Mouse (Mus musculus) hindbrain, embryonic 13.5 days (tissue): Measurements from ENCODE around the gene Tnfrsf13c. TPM values are rescaled to one million over a fixed set of nuclear protein-coding genes. Genes with fewer than 3 reads are reported as not detected.
A peak's percentile ranks its signal among the peaks of the same experiment; 100 is the strongest.

ENCODE experiments used
- ATAC-seq: fragments of 200-750 bp; cut with Nextera tagmentation; 2 replicates; pipeline ENCODE4 v1.8.0; 2017; ENCODE audit warnings: moderate TSS enrichment; ENCODE audit not compliant: low FRiP score
- H3K27ac ChIP-seq: fragments of 300-500 bp; sonication (generic); 2 replicates; pipeline ENCODE4 v1.5.1; 2015; ENCODE audit warnings: inconsistent platforms, mild to moderate bottlenecking, moderate library complexity
- H3K27me3 ChIP-seq: fragments of 300-500 bp; sonication (generic); 2 replicates; pipeline ENCODE4 v1.6.1; 2015; ENCODE audit warnings: mild to moderate bottlenecking, inconsistent platforms
- H3K36me3 ChIP-seq: fragments of 300-500 bp; sonication (generic); 2 replicates; pipeline ENCODE4 v1.6.1; 2015; ENCODE audit warnings: mild to moderate bottlenecking, inconsistent platforms
- H3K4me1 ChIP-seq: fragments of 300-500 bp; sonication (generic); replicated peaks from 2 replicates; pipeline ENCODE4 v1.6.1; 2015; ENCODE audit warnings: inconsistent platforms
- H3K4me2 ChIP-seq: fragments of 300-500 bp; sonication (generic); 2 replicates; pipeline ENCODE4 v1.6.1; 2015; ENCODE audit warnings: inconsistent platforms, mild to moderate bottlenecking, moderate library complexity
- H3K4me3 ChIP-seq: fragments of 300-500 bp; sonication (generic); 2 replicates; pipeline ENCODE4 v1.5.1; 2015; ENCODE audit warnings: mild to moderate bottlenecking, inconsistent platforms
- H3K9ac ChIP-seq: fragments of 300-500 bp; sonication (generic); 2 replicates; pipeline ENCODE4 v1.6.1; 2015; ENCODE audit warnings: mild to moderate bottlenecking, inconsistent platforms
- H3K9me3 ChIP-seq: fragments of 300-500 bp; sonication (generic); 2 replicates; pipeline ENCODE4 v1.6.1; 2016; ENCODE audit warnings: inconsistent platforms
- WGBS: fragments of 180-500 bp; shearing (Covaris S2); methylation state at CpG from one replicate; pipeline ENCODE4 v1.1.7; 2015; 5-methylcytosine and 5-hydroxymethylcytosine counted together
- polyA plus RNA-seq: library from polyadenylated mRNA; unstranded; fragments of >200 nt; fragmentation: Nextera tagmentation; extraction: Ambion mirVana; gene quantifications from 2 replicates; pipeline ENCODE4 v1.2.1, GENCODE M21; 2015

The Tnfrsf13c gene
- polyA plus RNA-seq, 1 experiment from 2014 or later, result not detected

DNA sequence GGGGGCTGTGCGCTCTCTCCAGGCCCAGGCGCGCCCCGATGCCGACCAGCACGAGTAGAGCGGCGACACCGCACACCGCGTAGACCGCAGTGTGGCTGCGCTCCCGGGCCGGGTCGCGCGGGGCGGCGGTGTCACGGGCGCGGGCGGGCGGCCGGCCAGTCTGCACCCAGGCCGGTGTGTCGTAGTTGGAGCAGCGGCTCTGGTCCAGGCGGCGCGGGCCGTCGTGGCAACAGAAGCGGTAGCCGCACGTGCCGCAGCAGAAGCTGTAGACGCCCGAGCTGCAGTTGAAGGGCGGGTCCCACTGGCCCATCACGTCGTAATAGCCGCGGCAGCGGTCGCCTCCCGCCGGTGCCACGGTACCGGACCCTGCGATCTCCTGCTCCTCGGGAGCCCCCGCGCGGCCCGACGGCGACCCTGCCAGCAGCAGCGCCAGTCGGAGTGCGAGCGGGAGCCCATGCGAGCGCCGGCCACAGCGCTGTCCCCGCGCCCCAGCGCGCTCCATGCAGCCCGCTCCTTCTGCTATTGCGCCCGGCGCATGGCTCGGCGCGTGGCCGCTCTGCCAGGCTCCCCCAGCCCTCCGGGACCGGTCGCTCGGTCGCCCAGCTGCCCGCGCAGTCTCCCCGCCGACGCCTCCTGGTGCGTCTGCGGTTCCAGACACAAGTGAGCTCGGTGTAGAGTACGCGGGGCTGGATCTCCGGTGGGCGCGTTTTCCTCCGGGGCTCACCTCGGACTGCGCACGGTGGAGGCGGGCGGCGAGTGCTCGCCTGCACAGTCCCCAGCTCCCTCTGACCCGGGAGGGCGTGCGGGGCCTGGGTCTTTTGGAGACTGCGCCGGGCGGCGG, 12.0 kb downstream of the Tnfrsf13c start:
- peaks cover 97% of the 10 kb centered on the region for H3K27me3 ChIP-seq
- H3K27ac ChIP-seq, result no peak overlapping the region
- H3K9me3 ChIP-seq, result no peaks in the 10 kb centered on the region
- H3K9ac ChIP-seq, result peak overlapping the region; percentile 66
- WGBS, result under 1% methylated on average over 105 of the region's 112 CpGs
- H3K36me3 ChIP-seq, result no peaks in the 10 kb centered on the region
- peak; percentile 50 for ATAC-seq
- peak overlapping the region; percentile 48 for H3K4me3 ChIP-seq
- peak overlapping the region; percentile 70 for H3K4me2 ChIP-seq
- H3K4me1 ChIP-seq, result peaks cover 52% of the 10 kb centered on the region

DNA sequence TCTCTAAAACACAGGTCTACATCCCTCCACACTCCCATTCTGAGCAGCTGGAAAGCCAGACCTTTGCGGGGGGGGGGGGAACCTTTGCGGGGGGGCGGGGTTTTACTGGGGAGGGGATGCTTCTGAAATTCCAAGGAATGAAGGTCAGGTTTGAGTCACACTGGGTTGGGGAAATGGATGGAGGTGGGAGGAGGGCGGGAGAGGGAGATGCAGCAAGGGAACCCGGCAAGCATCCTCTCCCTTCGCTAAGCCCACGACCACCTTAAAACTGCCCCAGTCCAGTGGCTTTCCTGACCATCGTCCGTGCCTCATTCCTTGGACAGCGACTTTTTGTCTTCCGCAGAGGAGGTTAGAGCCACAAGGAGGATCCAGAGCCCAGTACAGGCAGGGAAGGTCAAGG, 12.9 kb downstream of the Tnfrsf13c start:
- Histone ChIP-seq H3K4me2 (peak overlapping the region; percentile 70; the same call in 1 of the 2 replicates), H3K9ac (peak overlapping the region; percentile 66; the same call in 1 of the 2 replicates), H3K27ac (no peak overlapping the region), H3K9me3 (no peaks in the 10 kb centered on the region), H3K36me3 (peaks cover 3% of the 10 kb centered on the region; the same call in 1 of the 2 replicates), H3K4me3 (peak overlapping the region; percentile 48), H3K27me3 (peaks cover 97% of the 10 kb centered on the region), H3K4me1 (peaks cover 52% of the 10 kb centered on the region)
- 3% methylated on average over 11 of the region's 11 CpGs for WGBS
- ATAC-seq, result no peak

DNA sequence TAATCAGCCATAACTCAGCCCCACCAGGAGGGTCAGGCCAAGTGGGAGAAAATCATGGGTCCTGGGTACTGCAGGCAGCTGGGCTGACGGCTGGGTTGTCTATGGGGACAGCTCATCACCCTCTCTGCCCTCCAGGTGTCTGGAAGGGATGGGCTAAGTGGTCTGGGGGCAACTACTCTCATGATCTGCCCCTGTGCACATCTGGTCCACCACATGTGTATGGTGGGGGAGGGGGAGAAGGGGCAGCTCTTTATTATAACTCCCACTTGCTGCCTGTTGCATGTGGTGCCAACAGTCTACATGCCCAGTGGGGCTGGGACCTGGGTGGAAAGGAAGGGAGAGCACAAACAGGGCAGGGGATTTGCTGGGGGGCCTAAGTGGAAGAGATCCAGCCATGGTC, 13.4 kb downstream of the Tnfrsf13c start:
- Histone ChIP-seq H3K27ac (no peak overlapping the region), H3K4me1 (peaks cover 52% of the 10 kb centered on the region), H3K9me3 (no peaks in the 10 kb centered on the region), H3K36me3 (peaks cover 8% of the 10 kb centered on the region), H3K4me2 (no peak overlapping the region), H3K27me3 (peaks cover 97% of the 10 kb centered on the region), H3K4me3 (no peak overlapping the region), H3K9ac (no peak overlapping the region)
- ATAC-seq, result no peak
- 29% methylated on average over 1 of the region's 1 CpGs for WGBS

DNA sequence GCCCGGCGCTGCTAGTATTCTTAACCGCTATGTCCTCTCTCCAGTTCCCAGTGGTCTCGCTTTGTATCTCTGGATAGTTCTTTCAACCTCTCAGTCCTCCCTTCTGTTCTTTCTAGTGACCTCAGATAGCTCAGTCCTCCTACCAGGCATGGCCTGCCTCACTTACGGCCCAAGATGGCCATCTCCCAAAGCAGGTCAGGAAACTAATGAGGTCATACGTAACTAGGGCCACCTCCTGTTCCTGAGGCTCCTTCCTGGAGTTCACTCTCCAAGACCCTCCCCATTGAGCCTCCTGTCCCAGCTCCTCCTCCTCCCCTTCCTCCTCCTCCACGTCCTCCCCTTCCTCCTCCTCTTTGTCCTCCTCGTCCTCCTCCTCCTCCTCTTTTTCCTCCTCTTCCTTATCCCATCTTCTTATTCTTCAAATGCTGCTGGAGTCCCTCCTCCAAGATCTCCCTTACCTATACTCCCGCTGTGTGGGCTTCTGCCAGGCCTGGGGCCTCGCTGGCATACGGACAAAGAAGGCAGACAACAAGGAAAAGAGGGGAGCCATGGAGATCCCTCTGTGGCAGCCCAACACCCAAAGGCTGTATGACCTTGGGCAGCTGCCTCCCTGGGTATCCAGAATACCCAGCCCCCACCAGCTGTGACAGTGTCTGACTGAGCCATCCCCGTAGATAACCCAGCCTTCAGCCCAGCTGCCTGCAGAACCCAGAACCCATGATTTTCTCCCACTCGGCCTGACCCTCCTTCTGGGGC, 14.7 kb downstream of the Tnfrsf13c start:
- ATAC-seq, result no peak
- Histone ChIP-seq H3K4me2 (no peak overlapping the region), H3K27me3 (peaks cover 96% of the 10 kb centered on the region), H3K9me3 (no peaks in the 10 kb centered on the region), H3K27ac (no peak overlapping the region), H3K36me3 (peaks cover 21% of the 10 kb centered on the region), H3K4me1 (peaks cover 54% of the 10 kb centered on the region), H3K4me3 (no peak overlapping the region), H3K9ac (no peak overlapping the region)
- WGBS, result 76% methylated on average over 13 of the region's 13 CpGs

DNA sequence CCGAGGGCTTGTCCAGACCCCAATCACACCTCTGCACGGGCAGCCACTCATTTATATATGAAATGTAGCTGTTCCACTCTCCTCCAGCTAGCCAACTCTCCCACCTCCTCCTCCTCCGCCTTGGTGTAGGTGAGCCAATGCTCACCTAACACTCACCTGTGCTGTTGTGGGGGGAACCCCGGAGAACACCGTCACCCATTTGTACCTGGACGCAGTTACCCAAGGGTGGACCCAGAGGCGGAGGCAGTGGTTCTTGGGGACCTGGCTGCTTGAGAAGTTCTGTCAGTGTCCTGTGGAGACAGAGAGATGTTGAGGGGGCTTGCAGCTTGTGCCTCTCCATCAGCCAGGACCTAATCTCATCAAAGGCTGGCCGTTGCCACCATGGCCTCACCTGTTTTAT, 15.9 kb downstream of the Tnfrsf13c start:
- Histone ChIP-seq H3K9me3 (no peaks in the 10 kb centered on the region), H3K4me3 (no peak overlapping the region), H3K9ac (no peak overlapping the region), H3K4me2 (no peak overlapping the region), H3K4me1 (peaks cover 61% of the 10 kb centered on the region), H3K27ac (no peak overlapping the region), H3K27me3 (peaks cover 96% of the 10 kb centered on the region), H3K36me3 (peaks cover 33% of the 10 kb centered on the region)
- 86% methylated on average over 8 of the region's 8 CpGs for WGBS
- no peak for ATAC-seq

DNA sequence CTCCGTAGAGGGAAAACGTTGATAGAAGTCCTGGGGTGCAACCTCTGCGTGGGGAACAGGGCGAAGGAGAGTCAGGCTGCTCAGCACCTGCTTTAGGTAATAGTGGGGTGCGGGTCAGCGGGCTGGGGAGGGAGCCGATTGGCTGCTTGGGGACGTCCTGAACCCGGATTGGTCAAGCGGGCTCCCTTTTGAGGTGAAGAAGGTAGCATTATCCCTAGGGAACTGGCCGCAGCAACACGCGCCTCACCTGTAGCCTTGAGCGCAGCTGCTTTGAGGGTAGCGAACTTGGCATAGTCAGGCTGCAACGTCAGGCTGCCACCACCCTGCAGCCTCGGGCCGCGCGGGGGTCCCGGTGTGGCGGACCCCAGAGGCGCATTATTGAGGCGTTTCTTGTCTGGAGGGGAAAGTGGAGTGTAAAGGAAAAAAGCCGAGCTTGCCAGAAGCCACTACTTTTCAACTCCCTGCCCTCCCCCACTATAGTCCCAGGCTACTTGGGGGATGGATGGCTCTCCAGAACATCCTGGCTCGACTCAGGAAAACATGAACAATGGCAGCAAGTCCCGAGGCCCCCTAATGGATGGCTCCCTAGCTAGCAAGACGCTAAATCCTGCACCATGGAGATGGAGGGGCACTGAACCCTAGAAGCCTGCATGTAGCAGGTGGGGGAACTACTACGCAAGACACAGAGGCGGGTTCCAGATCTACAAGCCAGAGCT, 16.5 kb downstream of the Tnfrsf13c start:
- peaks cover 57% of the 10 kb centered on the region for H3K4me1 ChIP-seq
- H3K4me3 ChIP-seq, result no peak overlapping the region
- 19% methylated on average over 30 of the region's 30 CpGs for WGBS

DNA sequence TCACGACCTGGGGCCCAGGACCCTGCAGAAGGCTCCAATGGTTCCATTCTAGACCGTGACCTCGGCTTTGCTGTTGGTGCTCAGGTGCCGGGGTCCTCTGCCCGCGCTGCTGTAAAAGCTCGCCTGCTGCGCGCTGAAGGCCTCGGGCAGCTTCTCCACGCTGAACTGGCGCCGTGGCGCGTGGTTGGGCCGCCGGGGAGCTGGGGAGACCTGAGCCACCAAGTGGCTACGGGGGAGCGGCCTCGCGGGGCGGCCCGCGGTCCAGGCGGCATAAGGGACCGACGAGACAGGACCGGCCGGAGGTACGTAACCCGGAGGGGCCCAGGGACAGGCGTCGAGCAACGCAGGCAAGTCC, 17.1 kb downstream of the Tnfrsf13c start:
- H3K4me3 ChIP-seq, result no peak overlapping the region
- WGBS, result 17% methylated on average over 34 of the region's 34 CpGs
- H3K27me3 ChIP-seq, result peaks cover 84% of the 10 kb centered on the region
- H3K27ac ChIP-seq, result no peak overlapping the region
- H3K9me3 ChIP-seq, result no peaks in the 10 kb centered on the region
- no peak for ATAC-seq
- no peak overlapping the region; the same call in 1 of the 2 replicates for H3K9ac ChIP-seq
- peaks cover 51% of the 10 kb centered on the region for H3K4me1 ChIP-seq
- H3K4me2 ChIP-seq, result peak overlapping the region; percentile 23; the same call in 1 of the 2 replicates
- peaks cover 45% of the 10 kb centered on the region for H3K36me3 ChIP-seq

More for the DNA sequence above, 16.5 kb downstream of the Tnfrsf13c start:
- peak overlapping the region; percentile 23; the same call in 1 of the 2 replicates for H3K4me2 ChIP-seq
- no peak overlapping the region; the same call in 1 of the 2 replicates for H3K9ac ChIP-seq
- H3K27me3 ChIP-seq, result peaks cover 90% of the 10 kb centered on the region
- no peaks in the 10 kb centered on the region for H3K9me3 ChIP-seq
- peaks cover 39% of the 10 kb centered on the region for H3K36me3 ChIP-seq
- no peak overlapping the region for H3K27ac ChIP-seq
- ATAC-seq, result no peak

DNA sequence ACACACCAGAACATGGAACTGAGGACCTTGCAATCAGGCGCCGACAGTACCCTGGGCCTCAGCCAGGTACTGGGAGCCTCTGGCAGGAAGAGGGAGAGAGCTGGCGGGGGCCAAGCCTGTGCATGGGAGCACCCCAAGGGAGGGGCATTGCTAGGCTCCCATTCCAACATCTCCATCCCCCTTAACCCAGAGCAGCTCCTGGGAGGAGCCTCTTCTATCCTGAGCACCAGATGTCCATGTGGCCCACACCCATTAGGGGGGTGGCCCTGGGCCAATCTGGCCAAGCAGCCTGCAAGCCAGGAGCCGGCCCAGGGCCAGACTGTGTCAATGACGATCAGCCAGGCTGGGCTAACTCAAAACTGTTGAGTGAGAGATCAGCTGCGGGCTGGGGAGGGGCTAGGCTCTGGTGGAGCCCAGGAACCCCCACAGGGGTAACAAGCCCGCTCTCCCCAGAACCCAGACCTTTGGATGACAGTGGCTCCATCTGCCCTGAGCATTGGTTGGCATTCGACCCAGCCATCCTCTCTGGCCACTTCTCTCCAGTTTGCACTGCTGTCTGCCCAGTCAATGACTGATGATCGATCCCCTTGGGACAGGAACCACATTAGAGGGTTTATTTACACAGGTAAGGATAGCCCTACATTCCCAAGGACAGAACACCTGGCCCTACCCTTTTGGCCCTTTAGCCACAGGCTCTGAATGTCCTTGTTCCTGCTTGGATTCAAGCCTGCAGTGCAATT, 17.6 kb downstream of the Tnfrsf13c start:
- H3K27me3 ChIP-seq, result peaks cover 78% of the 10 kb centered on the region
- WGBS, result 46% methylated on average over 9 of the region's 9 CpGs
- H3K9me3 ChIP-seq, result no peaks in the 10 kb centered on the region
- H3K27ac ChIP-seq, result no peak overlapping the region
- peaks cover 46% of the 10 kb centered on the region for H3K4me1 ChIP-seq
- ATAC-seq, result peak; percentile 59
- H3K36me3 ChIP-seq, result peaks cover 50% of the 10 kb centered on the region
- no peak overlapping the region for H3K4me3 ChIP-seq
- H3K9ac ChIP-seq, result peak overlapping the region; percentile 39
- 0 out of 2 replicates have a peak overlapping the region, but pooled peaks have one; percentile 23 for H3K4me2 ChIP-seq

DNA sequence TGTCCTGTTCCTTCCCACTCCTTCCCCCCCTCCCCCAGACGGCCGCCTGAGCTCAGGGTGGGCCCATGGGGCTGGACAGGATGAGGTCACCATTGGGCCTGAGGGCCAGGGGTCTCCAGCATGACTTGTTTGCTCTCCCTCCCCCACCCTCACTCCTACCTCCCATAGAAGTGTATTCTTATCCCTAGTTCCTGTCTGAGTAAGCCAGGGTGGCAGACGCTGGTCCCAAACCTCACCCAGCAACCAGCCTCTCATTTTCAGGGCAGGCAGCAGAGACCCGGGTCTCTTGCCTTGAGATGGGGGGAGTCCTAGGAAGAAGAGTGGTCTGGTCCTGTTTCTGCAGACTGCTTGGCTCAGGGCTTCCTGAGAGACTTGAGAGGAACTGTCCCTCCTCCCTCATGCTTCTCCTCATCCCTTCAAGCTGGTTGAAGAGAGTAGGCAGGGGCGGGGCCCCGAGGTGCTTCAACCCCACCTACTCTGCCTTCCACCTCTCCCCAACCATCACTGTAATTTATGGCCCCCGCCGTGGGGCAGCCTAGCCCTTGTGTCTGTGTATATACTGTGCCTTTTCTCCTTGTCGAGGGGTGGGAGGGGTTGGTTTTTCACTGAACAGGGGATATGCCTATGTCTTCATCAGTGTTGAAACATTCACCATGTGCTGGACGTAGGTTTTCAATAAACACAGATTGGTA, 19.3 kb downstream of the Tnfrsf13c start:
- H3K27ac ChIP-seq, result no peak overlapping the region
- H3K27me3 ChIP-seq, result peaks cover 61% of the 10 kb centered on the region
- H3K9me3 ChIP-seq, result no peaks in the 10 kb centered on the region
- peaks cover 66% of the 10 kb centered on the region for H3K36me3 ChIP-seq
- H3K4me3 ChIP-seq, result no peak overlapping the region
- no peak overlapping the region for H3K9ac ChIP-seq
- H3K4me1 ChIP-seq, result peaks cover 40% of the 10 kb centered on the region
- 73% methylated on average over 10 of the region's 10 CpGs for WGBS
- H3K4me2 ChIP-seq, result no peak overlapping the region
- ATAC-seq, result no peak

DNA sequence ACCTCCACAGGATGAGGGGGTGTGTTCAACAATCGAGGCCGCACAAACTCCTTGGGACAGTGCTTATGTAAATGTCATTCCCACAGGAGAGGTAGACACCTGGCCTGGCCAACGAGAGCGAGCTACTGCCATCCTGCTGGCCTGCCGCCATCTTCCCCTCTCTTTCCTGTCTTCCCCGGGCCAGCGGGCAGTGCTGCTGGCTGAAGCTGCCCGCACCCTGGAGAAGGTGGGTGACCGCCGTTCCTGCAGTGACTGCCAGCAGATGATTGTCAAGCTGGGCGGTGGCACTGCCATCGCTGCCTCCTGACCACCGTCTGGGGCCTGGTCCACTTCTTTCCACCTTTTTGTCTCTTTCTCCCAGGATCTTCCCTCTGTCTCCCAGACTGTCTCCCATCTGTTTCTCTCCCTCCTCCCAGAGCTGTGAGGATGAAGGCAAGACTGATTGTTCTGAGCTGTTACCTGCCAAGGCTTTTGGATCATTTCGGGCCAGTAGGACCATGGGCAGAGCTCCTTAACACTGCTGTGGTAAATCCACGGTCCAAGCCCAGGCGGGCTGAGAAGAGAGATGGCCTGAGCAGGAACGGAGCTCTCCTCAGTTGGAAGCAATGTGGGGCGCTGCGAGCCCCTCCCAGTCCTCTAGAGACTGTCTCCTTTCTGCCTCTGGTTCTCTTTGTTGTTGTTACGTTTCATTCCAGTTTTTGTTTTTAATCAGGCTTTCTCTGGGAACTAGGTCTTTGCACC, 20.4 kb downstream of the Tnfrsf13c start:
- Histone ChIP-seq H3K4me3 (no peak overlapping the region), H3K4me2 (no peak overlapping the region), H3K36me3 (peaks cover 76% of the 10 kb centered on the region), H3K9me3 (no peaks in the 10 kb centered on the region), H3K27ac (no peak overlapping the region), H3K4me1 (peaks cover 37% of the 10 kb centered on the region), H3K27me3 (peaks cover 51% of the 10 kb centered on the region), H3K9ac (no peak overlapping the region)
- ATAC-seq, result no peak
- WGBS, result 70% methylated on average over 20 of the region's 20 CpGs
